Mouse (Mus musculus) lung, adult 2 months (tissue): ENCODE data around the gene BC049730.

ENCODE experiments used
- CTCF ChIP-seq: fragments of 200-500 bp; IDR thresholded peaks from 2 replicates; pipeline ENCODE4 v1.5.1; 2011; ENCODE audit warnings: mild to moderate bottlenecking, low read length, control low read depth; ENCODE audit not compliant: insufficient read depth
- POLR2A ChIP-seq: fragments of 200-500 bp; IDR thresholded peaks from 2 replicates; pipeline ENCODE4 v1.6.1; 2011; ENCODE audit warnings: low read depth, mild to moderate bottlenecking, control low read depth, low read length, borderline replicate concordance; ENCODE audit errors: extremely low read depth

DNA sequence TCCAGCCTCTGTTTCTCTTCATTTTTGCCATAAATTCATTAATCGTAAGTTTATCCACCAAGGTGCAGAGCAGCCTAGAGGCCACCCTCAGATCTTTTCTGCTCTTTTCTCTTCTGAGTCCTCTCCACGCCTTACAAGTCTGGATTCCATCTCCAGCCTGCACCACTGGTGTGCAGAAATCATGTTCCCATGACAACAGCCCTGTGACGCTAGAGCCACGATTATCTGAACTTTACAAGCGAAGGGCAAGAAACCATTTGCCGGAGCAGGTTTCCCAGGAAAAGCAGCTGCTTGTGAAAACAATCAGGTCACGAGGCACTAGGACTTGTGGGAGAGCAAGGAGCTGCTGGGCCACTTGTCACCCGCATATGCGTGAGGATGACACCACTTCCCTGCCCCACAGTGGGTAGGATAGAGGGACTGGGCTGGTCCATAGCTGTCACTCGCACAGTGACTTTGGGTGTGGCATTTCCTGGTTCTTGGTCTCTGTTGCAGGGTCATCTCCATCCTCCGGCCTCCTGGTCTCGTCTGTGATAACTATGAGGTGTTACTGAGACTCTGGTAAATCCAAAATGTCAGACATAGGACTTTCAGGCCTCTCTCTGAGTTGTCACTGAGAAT, 49.2 kb upstream of the BC049730 start:
- TF ChIP-seq CTCF (no peak), POLR2A (no peak)
